Mouse (Mus musculus) NIH3T3 (cell line): ENCODE measurements around the gene Dnajc24.

ENCODE experiments used
- DNase-seq: peaks from one replicate; pipeline ENCODE4 v3.0.0-alpha.2; 2012; ENCODE audit warnings: low read depth

Gene Dnajc24

DNA sequence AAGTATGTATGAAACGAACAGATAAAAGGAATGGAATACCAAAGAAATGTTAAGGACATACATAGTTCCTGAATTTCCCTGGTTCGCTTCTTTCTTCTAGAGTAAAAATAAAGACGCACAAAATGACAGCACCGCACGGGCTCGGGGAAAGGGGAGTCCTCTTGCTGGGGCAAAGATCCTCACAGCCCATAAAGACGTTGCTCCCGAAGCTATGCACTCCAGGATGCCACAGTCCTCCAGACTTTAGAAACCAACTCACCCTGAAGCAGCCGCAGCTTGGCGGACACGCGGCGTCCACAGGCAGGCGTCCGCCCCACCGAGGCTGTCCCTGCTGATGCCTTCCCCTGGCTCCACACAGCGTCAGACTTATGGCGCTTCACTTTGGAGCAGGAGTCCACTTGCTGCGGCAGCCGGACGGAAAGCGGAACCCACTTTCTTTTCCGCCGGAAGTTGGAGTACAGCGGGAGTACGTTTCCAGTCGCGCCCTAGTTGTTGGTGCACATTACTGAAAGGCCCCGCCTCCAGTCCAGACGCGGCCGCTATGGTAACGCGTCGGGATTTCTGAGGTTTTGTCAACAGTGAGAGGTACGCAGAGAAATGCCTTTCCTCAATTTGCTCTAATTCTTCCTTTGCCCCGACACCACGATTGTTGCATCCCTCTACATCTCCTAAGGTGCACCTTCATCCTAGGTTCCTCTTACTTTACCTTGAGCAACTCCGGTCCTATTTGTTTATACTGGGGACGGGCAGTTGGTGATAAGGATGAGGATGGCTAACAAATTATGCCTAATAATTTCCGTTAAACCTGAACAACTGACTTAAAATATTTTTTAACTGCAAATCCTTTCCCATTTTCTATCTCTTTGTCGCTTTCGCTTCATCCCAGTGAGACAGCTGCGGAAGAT lies at the start of gene Dnajc24:
Dnajc24 (minus strand) TSS at position 715 of the 905 bp plus-strand sequence.
- peak; percentile 95 for DNase-seq

DNA sequence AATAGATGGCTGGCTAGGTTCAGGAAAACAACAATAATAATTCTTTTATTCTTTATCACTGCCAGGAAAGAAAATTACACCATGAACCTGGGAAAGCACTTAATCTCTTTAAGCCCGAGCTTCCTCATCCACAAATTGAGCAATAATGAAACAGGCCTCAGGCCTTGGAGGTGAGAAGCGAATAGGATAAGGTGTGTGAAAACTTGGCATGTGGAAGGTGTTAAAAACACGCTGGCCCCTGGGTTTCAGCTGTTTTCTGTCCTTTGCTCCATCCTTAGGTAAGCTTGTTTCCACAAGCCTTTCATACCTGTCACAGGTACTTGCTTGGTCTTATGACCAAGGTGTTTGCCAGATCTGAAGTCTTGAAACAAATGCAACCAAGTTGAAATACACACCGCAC lies 43.3 kb upstream of the Dnajc24 start:
- no peak for DNase-seq

DNA sequence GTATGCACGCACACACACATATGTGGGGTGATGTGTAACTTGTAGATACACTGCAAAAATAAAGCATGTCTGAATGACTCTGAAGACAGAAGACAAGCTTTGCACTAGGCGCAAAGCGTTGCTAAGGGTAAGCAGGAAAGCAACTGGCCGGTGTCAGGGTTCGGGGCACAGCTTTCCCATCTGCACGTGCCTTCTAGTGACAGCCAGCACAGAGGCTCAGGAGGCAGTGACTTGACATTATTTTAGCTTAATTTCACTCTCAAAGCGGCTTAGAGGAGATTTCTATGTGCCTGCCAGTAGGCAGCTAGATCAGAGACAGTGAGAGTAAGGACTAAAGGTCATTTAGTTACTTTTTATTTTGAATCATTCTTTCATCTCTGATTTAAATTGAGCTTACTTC lies 39.1 kb upstream of the Dnajc24 start:
- no peak for DNase-seq

DNA sequence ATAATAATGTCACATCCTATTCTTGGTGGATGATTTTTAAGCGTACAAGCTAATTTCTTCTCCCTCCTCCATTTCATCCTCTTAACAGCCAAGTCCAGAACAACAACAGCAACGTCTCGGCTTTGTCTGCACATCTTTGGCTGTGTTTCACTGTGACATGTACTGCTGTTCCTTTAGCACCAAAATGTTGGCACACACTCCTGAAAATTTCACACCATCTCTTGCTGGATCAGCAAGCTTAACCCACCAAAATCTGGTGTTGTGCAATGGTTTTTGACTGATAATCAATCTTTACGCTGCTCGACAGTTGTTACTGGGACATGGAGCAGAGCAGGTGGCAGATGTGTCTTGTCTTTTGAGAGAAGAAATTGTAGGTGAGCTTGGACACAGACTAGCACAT lies 38.6 kb upstream of the Dnajc24 start:
- DNase-seq: no peak

DNA sequence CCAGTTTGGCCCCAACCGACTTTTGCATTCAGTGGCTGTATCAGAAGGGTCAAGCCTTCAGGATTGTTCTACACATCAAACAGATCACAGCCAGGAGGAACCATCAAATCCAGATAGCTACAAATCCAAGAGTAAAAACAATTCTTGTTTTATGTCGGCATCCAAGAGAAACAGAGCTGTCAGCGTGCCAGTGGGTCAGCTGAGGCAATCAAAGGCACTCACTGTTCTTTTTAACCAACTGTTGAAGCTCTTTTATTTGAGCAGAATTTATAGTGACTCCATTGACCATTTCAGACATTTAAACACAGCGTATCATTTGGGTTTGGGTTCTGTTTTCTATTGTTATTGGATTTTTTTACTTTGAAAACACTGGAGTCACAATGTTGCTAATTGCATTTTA lies 34.9 kb upstream of the Dnajc24 start:
- peak; percentile 2 for DNase-seq

DNA sequence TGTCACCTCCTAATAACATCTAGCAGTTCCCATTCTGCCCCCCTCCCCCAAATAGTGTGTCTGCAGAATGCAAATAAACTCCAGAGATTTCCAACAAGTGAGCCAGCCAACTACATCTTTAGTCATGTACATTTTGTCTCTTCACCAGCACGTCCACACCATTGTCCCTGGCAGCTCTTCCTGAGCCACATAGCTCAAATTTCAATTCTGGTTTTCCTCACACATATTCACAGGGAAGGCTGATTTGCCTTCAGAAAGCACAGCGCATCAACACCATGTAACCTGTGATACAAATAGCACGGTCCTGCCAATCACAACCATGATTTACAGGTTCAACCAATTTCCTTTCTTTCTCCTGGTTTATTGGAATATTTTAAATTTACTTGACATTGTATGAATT lies 21.5 kb upstream of the Dnajc24 start:
- DNase-seq: no peak

DNA sequence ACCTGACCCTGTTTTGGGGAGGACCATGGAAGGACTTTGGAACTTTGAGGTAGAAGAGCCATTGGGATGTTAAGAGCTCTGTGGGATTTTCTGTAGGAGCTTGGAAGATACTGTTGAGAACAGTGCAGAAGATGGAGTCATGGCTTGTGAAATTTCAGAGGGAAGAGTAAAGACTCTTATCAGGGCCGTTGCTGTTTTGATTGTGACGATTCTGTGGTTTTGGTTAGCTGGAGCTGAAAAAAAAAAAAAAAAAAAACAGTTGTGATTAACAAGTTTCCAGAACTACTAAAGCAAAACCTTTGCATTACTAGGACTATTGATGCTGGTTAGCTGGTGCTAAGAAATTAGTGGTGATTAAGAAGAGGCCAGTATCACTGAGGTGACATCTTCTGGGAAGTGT lies 5.1 kb upstream of the Dnajc24 start:
- DNase-seq: no peak

DNA sequence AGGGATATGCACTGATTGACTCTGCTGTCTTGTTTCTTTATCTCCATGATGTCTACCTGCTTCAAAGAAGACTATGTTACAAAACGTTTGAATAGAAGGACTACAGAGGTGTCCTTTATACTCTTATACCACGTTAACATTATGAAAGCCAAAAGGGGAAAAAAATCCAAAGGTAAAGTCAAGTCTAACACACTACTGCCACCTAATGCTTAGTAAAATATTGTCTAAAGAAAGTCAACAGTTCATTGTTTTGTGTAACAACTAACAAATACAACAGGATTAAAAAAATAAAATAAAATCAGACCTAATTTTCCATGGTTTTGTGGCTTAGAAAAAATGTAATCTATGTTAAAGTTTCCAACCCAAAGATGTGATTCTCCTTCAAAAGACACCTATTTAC lies 15.3 kb downstream of the Dnajc24 start:
- no peak for DNase-seq

DNA sequence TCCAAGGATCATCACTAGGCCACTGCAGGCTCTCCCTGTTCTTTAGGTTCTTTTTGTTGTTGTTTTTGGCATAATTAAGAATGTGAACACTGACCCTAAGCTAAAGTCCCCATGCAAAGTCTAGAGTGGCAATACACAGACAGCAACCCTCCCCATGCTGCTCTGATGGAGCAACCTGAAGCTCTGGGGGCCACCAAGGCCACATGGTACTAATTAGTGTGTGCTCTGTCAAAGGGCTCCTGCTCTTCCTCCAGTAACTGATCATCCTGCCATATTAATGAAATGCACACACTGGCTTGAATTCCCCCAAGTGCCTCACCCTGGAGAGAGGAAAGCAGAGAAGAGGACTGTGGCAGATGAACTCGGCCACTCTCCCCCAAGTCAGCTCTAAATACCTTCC lies 16.2 kb downstream of the Dnajc24 start:
- no peak for DNase-seq

DNA sequence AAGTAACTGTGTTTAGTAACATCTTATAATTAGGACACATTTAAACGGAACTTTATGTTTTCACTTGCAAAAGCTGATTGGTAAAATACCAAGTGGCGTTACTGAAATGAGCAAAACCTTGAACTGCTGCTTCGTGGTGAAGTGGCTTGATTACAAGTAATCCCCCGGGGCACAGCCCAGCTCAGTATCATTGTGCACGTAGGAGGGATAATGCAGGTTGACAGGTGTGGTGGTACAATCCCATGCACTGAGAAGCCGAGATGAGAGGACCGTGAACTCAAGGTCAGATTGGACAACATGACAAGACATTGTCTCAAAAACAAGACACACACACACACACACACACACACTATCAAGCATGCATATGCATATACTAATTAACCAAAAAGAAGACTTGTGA lies 18.1 kb downstream of the Dnajc24 start:
- DNase-seq: no peak

DNA sequence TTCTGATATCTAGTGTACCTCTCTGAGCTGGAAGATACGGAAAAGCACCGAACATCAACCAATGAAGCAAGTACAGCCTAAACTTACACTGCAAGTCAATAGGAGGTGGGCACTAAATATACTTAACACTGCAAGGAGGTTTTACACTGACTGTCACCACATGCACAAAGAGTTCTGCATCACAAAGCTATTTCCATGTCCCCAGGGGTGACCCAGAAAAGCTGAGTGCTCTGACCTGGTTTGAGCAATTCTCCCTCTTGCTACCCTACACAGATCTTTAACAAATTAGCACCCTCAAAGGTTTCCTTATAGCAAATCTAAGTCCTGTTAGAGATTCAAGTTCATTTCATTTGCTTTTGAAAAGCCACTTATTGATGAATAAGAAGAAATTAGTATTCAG lies 25.3 kb downstream of the Dnajc24 start:
- DNase-seq: no peak

DNA sequence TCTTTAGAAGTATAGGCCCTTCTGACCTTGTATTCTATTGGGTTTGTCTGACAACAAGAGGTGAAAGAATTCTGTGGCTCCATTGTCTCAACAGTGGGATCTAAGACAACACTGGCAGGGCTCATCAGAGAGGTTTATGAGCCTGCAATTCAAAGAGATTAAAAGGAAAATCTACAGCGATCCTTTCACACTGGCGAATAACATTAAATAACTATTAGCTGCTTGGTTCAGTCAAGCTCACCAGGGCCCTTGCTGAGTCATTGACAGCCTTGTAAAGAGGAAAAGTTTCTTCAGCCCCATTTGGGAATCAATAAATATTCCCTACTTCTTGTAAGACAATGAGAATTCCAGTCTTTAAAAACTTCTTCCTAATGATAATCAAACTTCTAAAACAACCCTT lies 29.4 kb downstream of the Dnajc24 start:
- DNase-seq: no peak

DNA sequence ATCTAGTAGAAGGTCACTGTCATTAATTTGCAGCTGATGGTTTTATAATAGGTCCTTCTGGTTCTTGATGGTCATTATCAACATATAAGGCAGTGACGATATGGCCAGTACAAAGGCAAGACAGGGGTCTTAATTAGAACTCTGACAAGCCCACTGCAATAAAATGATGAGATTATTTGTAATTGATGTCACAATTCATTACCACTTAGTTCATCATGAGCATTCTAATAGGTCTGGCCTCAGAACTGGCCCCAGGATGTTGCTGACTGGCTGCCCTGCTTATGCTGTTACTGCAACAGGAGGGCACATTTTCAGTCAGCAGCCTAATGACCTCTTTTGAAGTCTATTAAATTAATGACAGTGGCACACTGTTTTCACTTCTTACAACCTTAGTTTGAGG lies 39.9 kb downstream of the Dnajc24 start:
- no peak for DNase-seq

DNA sequence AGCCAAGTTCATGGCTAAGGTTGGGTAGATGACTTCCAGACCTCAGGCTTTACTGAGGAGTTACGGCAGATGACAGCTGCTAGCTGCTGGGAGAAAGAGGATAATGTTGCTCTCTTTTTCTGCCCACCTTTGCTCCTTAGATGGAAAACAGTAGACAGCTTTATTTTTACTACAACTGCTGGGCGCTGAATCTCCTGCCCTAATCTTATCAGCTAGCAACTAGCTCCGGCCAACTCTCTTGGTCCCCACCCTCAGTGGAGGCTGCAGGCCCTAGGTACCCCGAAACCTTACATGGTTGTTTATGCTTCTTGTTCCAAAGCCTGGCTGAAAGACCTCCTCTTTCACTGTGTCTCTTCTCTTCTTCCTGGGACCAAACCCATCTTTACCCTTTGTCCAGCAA lies 49.5 kb downstream of the Dnajc24 start:
- no peak for DNase-seq

DNA sequence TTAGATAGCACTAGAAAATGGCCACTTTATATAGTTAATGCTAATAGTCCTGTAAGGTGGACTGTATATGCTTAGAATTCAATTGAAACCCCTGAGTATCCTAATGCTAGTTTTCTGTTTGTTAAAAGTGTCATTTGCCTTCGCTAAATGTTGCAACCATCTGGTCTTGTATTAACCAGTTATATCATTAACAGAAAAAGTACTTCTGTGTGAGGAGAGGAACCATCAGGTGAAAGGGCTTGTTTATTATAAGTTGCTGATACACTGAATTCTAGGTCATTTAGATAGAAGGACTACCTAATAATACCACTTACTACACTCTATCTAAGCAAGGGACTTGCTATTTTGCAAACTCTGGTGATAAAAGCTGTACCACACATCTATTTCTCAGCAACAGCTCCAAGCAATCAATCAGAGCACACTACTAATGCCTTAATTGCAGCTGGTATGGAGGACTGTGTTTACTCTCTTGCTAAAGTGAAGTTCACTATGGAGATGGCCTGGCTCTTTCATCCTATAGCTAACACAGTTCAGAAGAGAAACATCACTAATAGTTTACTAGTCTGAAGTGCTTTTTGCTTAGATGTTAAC lies 51.9 kb downstream of the Dnajc24 start:
- DNase-seq: no peak

DNA sequence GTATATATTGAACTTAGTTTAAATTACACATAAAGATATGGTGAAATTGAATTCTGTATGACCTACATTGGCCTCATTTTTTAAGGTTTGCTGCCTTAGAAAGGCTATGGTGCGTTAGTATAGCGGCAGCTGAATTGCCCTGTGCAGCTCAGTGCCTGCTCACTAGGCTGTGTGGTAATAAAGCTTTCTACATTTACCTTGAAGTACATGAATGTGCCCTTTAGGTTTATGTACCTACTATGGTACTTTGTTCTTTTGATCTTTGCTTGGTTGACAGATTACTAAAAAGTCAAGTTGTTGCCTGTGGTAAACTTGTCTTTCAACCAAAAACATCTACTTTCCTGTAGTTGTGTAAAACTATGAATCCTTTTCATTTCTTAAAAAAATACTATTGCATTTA lies 53.2 kb downstream of the Dnajc24 start:
- DNase-seq: no peak

DNA sequence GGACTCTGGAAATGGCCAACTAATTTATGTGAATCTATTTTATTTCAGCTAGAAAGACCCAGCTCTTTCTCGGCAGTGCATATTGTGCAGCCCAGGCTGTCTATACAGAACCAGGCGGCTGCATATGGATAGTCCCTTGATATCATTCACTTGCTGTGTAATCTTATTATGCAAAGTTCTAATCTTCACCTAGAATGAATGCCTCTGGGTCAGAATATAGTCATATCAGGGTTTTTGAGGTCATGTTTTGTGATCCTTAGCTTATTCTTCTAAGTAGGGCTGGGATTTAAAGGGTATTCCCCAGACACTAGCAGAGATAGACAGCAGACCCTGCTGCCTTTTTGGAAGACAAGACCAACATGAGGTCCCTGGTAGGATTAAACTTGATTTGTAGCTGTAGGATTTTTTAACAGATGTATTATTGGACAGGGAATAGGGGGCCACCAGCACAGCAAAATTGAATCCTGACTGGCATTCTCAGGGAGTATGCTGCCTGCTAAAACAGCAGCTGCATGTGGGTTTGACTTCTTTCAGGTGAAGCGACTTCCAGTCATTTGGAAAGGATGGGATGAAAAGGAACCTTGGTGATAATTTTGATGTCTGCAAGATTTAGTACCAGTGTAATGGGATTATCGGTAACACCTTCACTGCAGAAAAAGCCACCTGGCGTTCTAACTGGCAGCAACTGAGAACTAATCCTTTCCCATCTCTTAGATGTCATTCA lies 85.6 kb downstream of the Dnajc24 start:
- no peak for DNase-seq
